Mouse (Mus musculus) mammary gland, adult 2 months (tissue): ENCODE results near the gene Usp24. TPM values are rescaled to one million over a fixed set of nuclear protein-coding genes. Genes with fewer than 3 reads are reported as not detected.

Experiments
- polyA plus RNA-seq: library from polyadenylated mRNA; depleted of rRNA; stranded (reverse); fragments of >200 nt; gene quantifications from 2 replicates; pipeline ENCODE4 v1.2.3, GENCODE M21; 2012; ENCODE audit warnings: low replicate concordance; rRNA removed

The Usp24 gene
- polyA plus RNA-seq, result 12.3 and 14.6 TPM in 2 replicates

DNA sequence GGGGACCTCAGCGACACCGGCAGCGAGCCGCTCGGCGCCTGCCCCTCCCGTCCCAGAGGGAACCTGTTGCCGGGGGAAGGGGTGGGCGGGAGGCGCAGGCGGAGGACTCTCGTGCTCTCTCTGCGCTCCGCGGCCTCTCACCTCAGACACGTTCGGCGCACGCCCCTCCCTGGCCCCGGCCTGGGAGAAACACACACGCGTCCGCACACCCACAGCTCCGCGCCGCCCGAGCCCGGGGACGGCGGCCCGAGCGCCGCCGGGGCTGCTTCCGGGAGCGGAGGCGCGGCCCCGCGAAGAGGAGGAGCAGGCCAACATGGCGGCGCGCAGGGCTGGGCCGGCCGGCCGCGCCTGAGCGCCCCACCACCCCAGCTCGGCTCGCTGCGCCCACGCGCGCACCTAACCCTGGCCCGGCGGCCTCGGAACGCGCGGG, at the start of gene Usp24:
Gene Usp24, plus strand, starts transcription at position 293 of the 430 bp plus-strand sequence.

Other genes starting within 250 kb of the Usp24 start
- 0.17 and 0.44 TPM in 2 replicates for gene Pcsk9, start 148.1 kb downstream of the Usp24 start, polyA plus RNA-seq
- not detected in 2 replicates for gene Bsnd, start 176.1 kb downstream of the Usp24 start, polyA plus RNA-seq
- gene Dhcr24, start 244.8 kb downstream of the Usp24 start, polyA plus RNA-seq, result 38.2 TPM in 2 replicates